Mouse (Mus musculus): ENCODE measurements around the gene Thap11. TPM values are rescaled to one million over a fixed set of nuclear protein-coding genes. Genes with fewer than 3 reads are reported as not detected.

Thap11 gene
- polyA plus RNA-seq (2015; fragmentation: Nextera tagmentation; extraction: Ambion mirVana): 31.5 and 32.2 TPM in 2 replicates

- H3K27me3 ChIP-seq: no peaks in the 10 kb centered on the region
- H3K27ac ChIP-seq (replicated peaks): peak within 1 kb of the TSS; percentile 89
- H3K9ac ChIP-seq: peak within 1 kb of the TSS; percentile 92
- H3K4me2 ChIP-seq: peak within 1 kb of the TSS; percentile 98
- H3K4me3 ChIP-seq (replicated peaks): peak within 1 kb of the TSS; percentile 90
- H3K9me3 ChIP-seq (replicated peaks): no peaks in the 10 kb centered on the region
- WGBS (ENCODE audit: insufficient replicate concordance): under 1% methylated on average over 43 of the region's 43 CpGs
- ATAC-seq (ENCODE audit: insufficient read depth): peak; percentile 85
- H3K4me1 ChIP-seq (replicated peaks): peaks cover 68% of the 10 kb centered on the region
- peaks cover 13% of the 10 kb centered on the region for H3K36me3 ChIP-seq (replicated peaks)
Observed at GRCm38 (mm10) chr8:105854715-105855216, at the start of gene Thap11. Gene Thap11 (plus strand): TSS chr8:105855132.

DNA sequence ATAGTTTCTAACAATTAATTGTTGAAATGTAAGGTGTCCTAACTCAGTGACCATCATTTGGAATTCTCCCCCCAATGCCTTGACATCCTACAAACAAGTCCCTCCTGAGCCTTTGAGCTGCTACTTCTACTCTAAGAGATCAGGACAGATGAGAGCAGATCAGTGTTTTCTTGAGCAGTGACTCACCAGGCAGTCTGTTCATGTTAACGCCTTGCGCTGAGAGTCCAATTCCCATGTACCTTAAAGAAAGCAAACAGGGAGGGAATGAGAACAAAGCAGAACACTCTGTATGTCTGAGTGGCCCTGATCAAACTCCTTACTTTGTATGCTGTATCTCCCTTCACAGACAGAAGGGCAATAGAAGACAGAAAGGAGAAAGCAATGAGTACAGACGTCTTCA is 49.6 kb upstream of the Thap11 start:
- H3K9ac ChIP-seq: no peak overlapping the region
- no peak overlapping the region for H3K4me3 ChIP-seq (replicated peaks)
- peak overlapping the region; percentile 75 for H3K27ac ChIP-seq (replicated peaks)
- 84% methylated on average over 3 of the region's 3 CpGs for WGBS (ENCODE audit: insufficient replicate concordance)
- no peaks in the 10 kb centered on the region for H3K9me3 ChIP-seq (replicated peaks)
- peaks cover 87% of the 10 kb centered on the region for H3K4me1 ChIP-seq (replicated peaks)
- peaks cover 86% of the 10 kb centered on the region for H3K36me3 ChIP-seq (replicated peaks)
- H3K4me2 ChIP-seq: no peak overlapping the region
- H3K27me3 ChIP-seq: no peaks in the 10 kb centered on the region
- ATAC-seq (ENCODE audit: insufficient read depth): no peak

GRCm38 (mm10) chr8:105805964-105806363 is 49.0 kb upstream of the Thap11 start:
- H3K27ac ChIP-seq (replicated peaks): peak overlapping the region; percentile 75
- no peak for ATAC-seq (ENCODE audit: insufficient read depth)
- no peaks in the 10 kb centered on the region for H3K9me3 ChIP-seq (replicated peaks)
- H3K4me3 ChIP-seq (replicated peaks): no peak overlapping the region
- no peak overlapping the region for H3K4me2 ChIP-seq
- peaks cover 87% of the 10 kb centered on the region for H3K36me3 ChIP-seq (replicated peaks)
- no peaks in the 10 kb centered on the region for H3K27me3 ChIP-seq
- H3K4me1 ChIP-seq (replicated peaks): peaks cover 88% of the 10 kb centered on the region
- whole genome bisulfite sequencing (ENCODE audit: insufficient replicate concordance): 30% methylated on average over 1 of the region's 1 CpGs
- no peak overlapping the region for H3K9ac ChIP-seq

DNA sequence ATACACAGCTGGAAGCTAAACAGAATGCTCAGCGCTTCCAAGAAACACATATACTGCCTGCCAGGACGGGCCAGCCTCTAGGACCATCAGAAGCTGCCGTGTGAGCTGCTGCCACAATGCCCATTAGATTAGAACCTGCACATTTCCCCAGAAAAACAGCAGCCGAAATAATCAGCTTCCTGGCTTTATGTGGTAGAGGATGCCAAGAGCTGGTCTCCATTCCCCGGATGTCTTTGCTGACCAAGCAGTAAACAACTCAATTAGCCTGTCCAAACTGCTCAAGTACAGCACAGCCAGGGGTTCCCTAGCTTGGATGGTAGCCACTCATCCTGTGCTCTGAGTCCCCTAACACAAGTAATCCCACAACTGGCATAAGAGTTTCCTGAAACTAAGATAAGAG is 47.2 kb upstream of the Thap11 start:
- Histone ChIP-seq H3K4me1 (replicated peaks) (peaks cover 91% of the 10 kb centered on the region), H3K4me3 (replicated peaks) (no peak overlapping the region), H3K36me3 (replicated peaks) (peaks cover 94% of the 10 kb centered on the region), H3K27me3 (no peaks in the 10 kb centered on the region), H3K27ac (replicated peaks) (peak overlapping the region; percentile 58), H3K9me3 (replicated peaks) (no peaks in the 10 kb centered on the region), H3K9ac (no peak overlapping the region), H3K4me2 (no peak overlapping the region)
- WGBS (ENCODE audit: insufficient replicate concordance): 76% methylated on average over 5 of the region's 5 CpGs
- no peak for ATAC-seq (ENCODE audit: insufficient read depth)

DNA sequence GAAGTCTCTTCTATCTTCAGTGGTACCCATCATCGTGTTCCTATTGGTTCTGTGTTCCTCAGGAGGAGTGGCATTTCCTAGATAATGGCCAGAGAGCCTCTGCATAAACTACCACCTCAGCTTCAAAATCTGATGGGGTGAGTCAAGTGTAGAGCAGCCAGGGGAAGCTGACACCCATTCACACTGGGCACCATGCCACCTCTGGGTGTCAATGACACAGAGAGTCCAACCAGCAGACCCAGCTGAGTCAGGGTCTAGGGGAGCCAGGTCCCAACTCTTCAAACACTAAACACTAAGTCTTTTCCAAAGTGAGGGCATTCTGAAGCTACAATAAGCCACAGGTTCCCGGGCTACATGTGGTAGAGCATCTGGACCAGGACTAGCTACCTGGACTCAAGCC is 46.5 kb upstream of the Thap11 start:
- Histone ChIP-seq H3K4me2 (peak overlapping the region; percentile 8; the same call in 1 of the 2 replicates), H3K4me3 (replicated peaks) (no peak overlapping the region), H3K36me3 (replicated peaks) (peaks cover 94% of the 10 kb centered on the region), H3K9me3 (replicated peaks) (no peaks in the 10 kb centered on the region), H3K9ac (no peak overlapping the region), H3K27me3 (no peaks in the 10 kb centered on the region), H3K27ac (replicated peaks) (peak overlapping the region; percentile 58), H3K4me1 (replicated peaks) (peaks cover 91% of the 10 kb centered on the region)
- no peak for ATAC-seq (ENCODE audit: insufficient read depth)
- 85% methylated on average over 2 of the region's 2 CpGs for WGBS (ENCODE audit: insufficient replicate concordance)

- 40% methylated on average over 6 of the region's 6 CpGs for WGBS (ENCODE audit: insufficient replicate concordance)
Observed at GRCm38 (mm10) chr8:105810245-105810786, 44.6 kb upstream of the Thap11 start.

GRCm38 (mm10) chr8:105811061-105811460 is 43.9 kb upstream of the Thap11 start:
- Histone ChIP-seq H3K9ac (peak overlapping the region; percentile 43; the same call in 1 of the 2 replicates), H3K27me3 (no peaks in the 10 kb centered on the region), H3K4me3 (replicated peaks) (peak overlapping the region; percentile 23), H3K4me1 (replicated peaks) (peaks cover 92% of the 10 kb centered on the region), H3K36me3 (replicated peaks) (peaks cover 92% of the 10 kb centered on the region), H3K27ac (replicated peaks) (peak overlapping the region; percentile 82), H3K9me3 (replicated peaks) (no peaks in the 10 kb centered on the region), H3K4me2 (peak overlapping the region; percentile 53)
- peak; percentile 58; the same call in 1 of the 2 replicates for ATAC-seq (ENCODE audit: insufficient read depth)
- WGBS (ENCODE audit: insufficient replicate concordance): 35% methylated on average over 10 of the region's 10 CpGs

More at GRCm38 (mm10) chr8:105810245-105810786, 44.6 kb upstream of the Thap11 start:
- Histone ChIP-seq H3K4me1 (replicated peaks) (peaks cover 92% of the 10 kb centered on the region), H3K27ac (replicated peaks) (peak overlapping the region; percentile 82), H3K9me3 (replicated peaks) (no peaks in the 10 kb centered on the region), H3K4me2 (peak overlapping the region; percentile 53), H3K4me3 (replicated peaks) (peak overlapping the region; percentile 23), H3K9ac (peak overlapping the region; percentile 15; the same call in 1 of the 2 replicates), H3K27me3 (no peaks in the 10 kb centered on the region), H3K36me3 (replicated peaks) (peaks cover 92% of the 10 kb centered on the region)
- no peak for ATAC-seq (ENCODE audit: insufficient read depth)

- H3K9ac ChIP-seq: peak overlapping the region; percentile 43
- H3K4me1 ChIP-seq (replicated peaks): peaks cover 90% of the 10 kb centered on the region
- H3K36me3 ChIP-seq (replicated peaks): peaks cover 89% of the 10 kb centered on the region
- ATAC-seq (ENCODE audit: insufficient read depth): no peak
- H3K4me3 ChIP-seq (replicated peaks): peak overlapping the region; percentile 23
- WGBS (ENCODE audit: insufficient replicate concordance): 37% methylated on average over 3 of the region's 3 CpGs
- peak overlapping the region; percentile 53 for H3K4me2 ChIP-seq
- H3K9me3 ChIP-seq (replicated peaks): no peaks in the 10 kb centered on the region
- H3K27me3 ChIP-seq: no peaks in the 10 kb centered on the region
- H3K27ac ChIP-seq (replicated peaks): peak overlapping the region; percentile 82
Observed at GRCm38 (mm10) chr8:105811543-105811942, 43.4 kb upstream of the Thap11 start.

GRCm38 (mm10) chr8:105812511-105812910 is 42.4 kb upstream of the Thap11 start:
- 76% methylated on average over 5 of the region's 5 CpGs for WGBS (ENCODE audit: insufficient replicate concordance)
- H3K36me3 ChIP-seq (replicated peaks): peaks cover 86% of the 10 kb centered on the region
- H3K9ac ChIP-seq: peak overlapping the region; percentile 12
- no peak for ATAC-seq (ENCODE audit: insufficient read depth)
- no peaks in the 10 kb centered on the region for H3K9me3 ChIP-seq (replicated peaks)
- peak overlapping the region; percentile 23; the same call in 1 of the 2 replicates for H3K4me3 ChIP-seq (replicated peaks)
- no peaks in the 10 kb centered on the region for H3K27me3 ChIP-seq
- peak overlapping the region; percentile 82 for H3K27ac ChIP-seq (replicated peaks)
- peaks cover 87% of the 10 kb centered on the region for H3K4me1 ChIP-seq (replicated peaks)
- H3K4me2 ChIP-seq: peak overlapping the region; percentile 53

GRCm38 (mm10) chr8:105813241-105813640 is 41.7 kb upstream of the Thap11 start:
- no peak overlapping the region for H3K9ac ChIP-seq
- peaks cover 86% of the 10 kb centered on the region for H3K36me3 ChIP-seq (replicated peaks)
- H3K27me3 ChIP-seq: no peaks in the 10 kb centered on the region
- H3K4me1 ChIP-seq (replicated peaks): peaks cover 87% of the 10 kb centered on the region
- ATAC-seq (ENCODE audit: insufficient read depth): no peak
- H3K27ac ChIP-seq (replicated peaks): peak overlapping the region; percentile 82
- H3K4me3 ChIP-seq (replicated peaks): 0 out of 2 replicates have a peak overlapping the region, but pooled peaks have one; percentile 1
- peak overlapping the region; percentile 53 for H3K4me2 ChIP-seq
- no peaks in the 10 kb centered on the region for H3K9me3 ChIP-seq (replicated peaks)
- 88% methylated on average over 6 of the region's 6 CpGs for WGBS (ENCODE audit: insufficient replicate concordance)

DNA sequence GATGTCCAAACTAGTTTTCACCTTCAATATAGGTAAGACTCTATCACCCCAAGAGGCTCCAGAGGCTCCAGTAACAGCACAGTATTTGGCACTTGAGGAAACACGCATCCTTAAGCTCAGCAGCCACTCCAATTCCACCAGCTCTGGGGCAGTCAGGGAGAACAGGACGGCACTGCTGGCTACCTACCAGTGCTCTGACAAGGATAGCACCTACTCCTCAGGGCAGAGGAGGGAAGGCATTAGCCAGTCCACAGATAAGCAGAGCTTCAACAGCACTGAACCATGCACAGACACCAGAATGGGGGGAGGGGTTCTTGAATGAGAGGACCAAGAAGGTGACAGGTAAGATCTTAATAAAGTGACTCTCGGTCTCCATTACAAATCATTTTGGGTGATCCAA is 35.3 kb upstream of the Thap11 start:
- ATAC-seq (ENCODE audit: insufficient read depth): no peak
- Histone ChIP-seq H3K4me2 (peak overlapping the region; percentile 71), H3K9ac (peak overlapping the region; percentile 53), H3K27me3 (no peaks in the 10 kb centered on the region), H3K4me3 (replicated peaks) (peak overlapping the region; percentile 37), H3K27ac (replicated peaks) (peak overlapping the region; percentile 99), H3K4me1 (replicated peaks) (peaks cover 82% of the 10 kb centered on the region), H3K9me3 (replicated peaks) (no peaks in the 10 kb centered on the region), H3K36me3 (replicated peaks) (peaks cover 87% of the 10 kb centered on the region)
- WGBS (ENCODE audit: insufficient replicate concordance): 45% methylated on average over 3 of the region's 3 CpGs
